Mouse (Mus musculus) ES-E14 (cell line): Measurements from ENCODE around the gene Lonp2. TPM values are rescaled to one million over a fixed set of nuclear protein-coding genes. Genes with fewer than 3 reads are reported as not detected.

Experiments used
- DNase-seq: peaks from one replicate; pipeline ENCODE4 v3.0.0-alpha.2; 2013; ENCODE audit warnings: low read depth, low spot score
- H3K27ac ChIP-seq: 2 replicates; pipeline ENCODE4 v1.5.1; 2012; ENCODE audit warnings: low read depth, mild to moderate bottlenecking, low read length, moderate library complexity, mixed read lengths; ENCODE audit not compliant: poor library complexity, insufficient read depth, severe bottlenecking
- H3K36me3 ChIP-seq: 2 replicates; pipeline ENCODE4 v1.6.1; 2012; ENCODE audit warnings: mild to moderate bottlenecking, low read length, moderate library complexity, mixed read lengths; ENCODE audit not compliant: control insufficient read depth, poor library complexity, insufficient read depth, severe bottlenecking
- H3K4me1 ChIP-seq, 2 experiments: fragments of 150-350 bp in 1 of 2; sonication (generic) in 1 of 2; 2 replicates each; pipeline ENCODE4 v1.6.1; 2012; ENCODE audit warnings: low read length in 2 of 2, mild to moderate bottlenecking in 1 of 2, mixed read lengths in 1 of 2; ENCODE audit not compliant: control insufficient read depth in 2 of 2, insufficient read depth in 2 of 2, poor library complexity in 1 of 2
- H3K4me3 ChIP-seq, 2 experiments: fragments of 150-350 bp in 1 of 2; sonication (generic) in 1 of 2; 2 replicates each; pipeline ENCODE4 v1.5.1; 2012; ENCODE audit warnings: low read length in 2 of 2, low read depth in 1 of 2, mild to moderate bottlenecking in 1 of 2, mixed read lengths in 1 of 2; ENCODE audit not compliant: insufficient read depth in 1 of 2, poor library complexity in 1 of 2, severe bottlenecking in 1 of 2
- H3K9ac ChIP-seq: 2 replicates; pipeline ENCODE4 v1.6.1; 2012; ENCODE audit warnings: low read depth, mild to moderate bottlenecking, low read length, mixed read lengths; ENCODE audit not compliant: poor library complexity, insufficient read depth, severe bottlenecking
- H3K9me3 ChIP-seq: fragments of 150-350 bp; sonication (generic); 2 replicates; pipeline ENCODE4 v1.6.1; 2012; ENCODE audit warnings: low read depth, mild to moderate bottlenecking, low read length; ENCODE audit not compliant: control insufficient read depth, insufficient read depth
- CHD2 ChIP-seq: IDR thresholded peaks from 2 replicates; pipeline ENCODE4 v1.6.1; 2014; ENCODE audit warnings: mild to moderate bottlenecking, low read depth, low read length, inconsistent platforms
- HCFC1 ChIP-seq: IDR thresholded peaks from 2 replicates; pipeline ENCODE4 v1.6.1; 2012; ENCODE audit warnings: low read length, inconsistent platforms, borderline replicate concordance; ENCODE audit not compliant: insufficient read depth
- MAFK ChIP-seq: IDR thresholded peaks from 2 replicates; pipeline ENCODE4 v1.6.1; 2014; ENCODE audit warnings: mild to moderate bottlenecking, low read depth, low read length, inconsistent platforms; ENCODE audit not compliant: insufficient read depth
- ZC3H11A ChIP-seq: IDR thresholded peaks from 2 replicates; pipeline ENCODE4 v1.6.1; 2012; ENCODE audit warnings: low read depth, mild to moderate bottlenecking, inconsistent platforms, low read length, borderline replicate concordance
- ZNF384 ChIP-seq: IDR thresholded peaks from 2 replicates; pipeline ENCODE4 v1.6.1; 2012; ENCODE audit warnings: low read depth, low read length, inconsistent platforms
- in situ Hi-C, 2 experiments: fragments of 600-800 bp; cut with MboI; formaldehyde crosslinking; loops; one replicate each; pipeline ENCODE4 v1.15.1; 2025; ENCODE audit warnings: low sequenced_read_pairs in 2 of 2, inconsistent platforms in 1 of 2; ENCODE audit not compliant: unreplicated experiment in 2 of 2
- total RNA-seq: library from RNA; depleted of rRNA; stranded (reverse); fragments of 300-350 nt; gene quantifications from 2 replicates; pipeline ENCODE4 v1.2.3, GENCODE M21; 2012

Lonp2 gene
- total RNA-seq, 1 experiment = 39.1 TPM

DNA sequence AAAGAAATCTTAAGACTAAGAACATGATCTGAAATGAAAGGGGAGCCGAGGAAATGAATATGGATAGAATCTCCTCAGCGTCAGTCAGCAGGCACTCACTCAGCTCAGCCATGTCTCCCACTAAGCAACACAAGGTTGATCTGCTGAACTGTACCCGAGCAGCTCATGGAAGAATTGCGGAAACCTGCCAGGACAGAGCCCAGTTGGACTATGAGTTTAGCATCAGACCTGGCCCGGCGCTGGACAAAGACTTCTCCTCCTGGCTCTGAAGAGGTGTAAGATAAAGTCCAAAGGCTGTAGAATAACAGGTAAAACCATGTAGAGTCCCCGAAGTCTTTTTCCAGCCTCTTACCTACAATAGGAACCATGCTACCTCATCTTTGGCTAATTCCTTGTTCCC, 26.2 kb upstream of the Lonp2 start:
- H3K4me1 ChIP-seq = no peaks in the 10 kb centered on the region

DNA sequence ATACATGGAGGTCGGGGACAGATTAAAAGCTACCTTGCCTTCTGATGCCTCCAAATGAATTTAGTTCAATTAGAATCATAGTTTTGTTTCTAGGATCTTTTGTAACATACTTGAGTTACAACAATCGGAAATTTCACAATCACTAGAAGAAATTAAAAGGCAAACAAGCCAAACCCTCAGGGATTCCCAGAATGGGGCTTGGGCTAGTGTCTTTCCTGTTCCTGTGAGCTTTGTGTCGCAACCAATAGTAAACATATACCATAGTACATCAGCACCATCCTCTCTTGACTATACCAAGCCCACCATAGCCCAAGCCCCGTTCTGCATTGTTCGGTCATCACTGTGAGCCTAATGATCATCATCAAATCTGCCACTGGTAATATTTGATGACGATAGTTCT, 24.5 kb upstream of the Lonp2 start:
- Histone ChIP-seq H3K4me1 (no peaks in the 10 kb centered on the region), H3K9ac (no peak overlapping the region), H3K36me3 (no peaks in the 10 kb centered on the region), H3K4me3 (no peak overlapping the region), H3K27ac (no peak overlapping the region), H3K9me3 (no peaks in the 10 kb centered on the region)
- in situ Hi-C loops = no loop called here
- no peak for DNase-seq
- TF ChIP-seq ZNF384 = no peak
- TF ChIP-seq CHD2 = no peak
- TF ChIP-seq ZC3H11A = no peak
- no peak for TF ChIP-seq HCFC1
- TF ChIP-seq MAFK = no peak

More for the DNA sequence above, 26.2 kb upstream of the Lonp2 start:
- no peak for DNase-seq
- H3K36me3 ChIP-seq = no peaks in the 10 kb centered on the region
- in situ Hi-C loops = no loop called here
- no peak overlapping the region for H3K4me3 ChIP-seq
- H3K9me3 ChIP-seq = no peaks in the 10 kb centered on the region
- TF ChIP-seq MAFK (no peak), HCFC1 (no peak), ZNF384 (no peak), CHD2 (no peak), ZC3H11A (no peak)
- no peak overlapping the region for H3K9ac ChIP-seq
- no peak overlapping the region for H3K27ac ChIP-seq

DNA sequence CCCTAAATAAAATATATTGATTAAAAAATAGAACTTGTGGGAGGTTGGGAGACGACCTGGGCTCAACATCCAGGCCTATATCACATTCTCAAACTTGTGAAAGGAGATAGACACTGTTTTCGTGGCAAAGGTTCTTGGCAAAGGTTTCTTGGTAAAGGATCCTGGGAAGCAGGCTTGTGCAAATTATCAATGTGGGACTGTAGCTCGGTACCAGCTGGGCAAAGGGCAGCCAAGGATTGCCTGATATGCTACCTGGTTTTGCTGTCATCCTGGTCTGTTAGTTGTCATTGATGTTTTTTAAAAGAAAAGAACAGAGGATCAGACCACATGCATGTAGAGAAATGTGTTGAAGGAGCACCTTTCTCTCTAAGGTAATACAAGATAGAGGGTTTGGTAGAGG, 23.5 kb upstream of the Lonp2 start:
- DNase-seq = no peak
- Histone ChIP-seq H3K4me3 (no peak overlapping the region), H3K27ac (no peak overlapping the region), H3K9ac (no peak overlapping the region), H3K4me1 (no peaks in the 10 kb centered on the region), H3K9me3 (no peaks in the 10 kb centered on the region), H3K36me3 (no peaks in the 10 kb centered on the region)
- TF ChIP-seq ZC3H11A (no peak), ZNF384 (no peak), MAFK (no peak), HCFC1 (no peak), CHD2 (no peak)
- in situ Hi-C loops = loop anchor here in 1 of 2 experiments (25.0 kb wide), 1 partner anchor 312 kb away; no protein-coding TSS in a partner anchor

DNA sequence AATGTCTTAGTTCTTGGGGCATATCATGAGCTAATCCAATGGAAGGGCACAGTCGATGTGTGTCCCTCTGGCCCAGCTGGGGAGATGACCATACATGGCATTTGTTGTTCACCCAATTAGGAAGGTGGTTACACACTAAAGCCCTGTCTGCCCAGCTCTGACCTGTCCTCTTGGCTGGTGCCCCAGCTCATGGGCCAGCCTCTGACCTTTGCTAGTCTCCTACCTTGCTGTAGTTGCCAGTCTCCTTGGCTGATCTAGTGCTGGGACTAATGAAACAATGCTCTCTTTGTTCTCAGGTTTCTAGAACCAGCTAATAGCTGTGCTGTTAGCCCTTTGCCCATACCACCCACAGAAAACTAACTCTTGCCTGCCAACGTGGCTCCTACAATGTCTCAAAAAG, 20.7 kb upstream of the Lonp2 start:
- H3K36me3 ChIP-seq = no peaks in the 10 kb centered on the region
- in situ Hi-C loops = loop anchor here in 1 of 2 experiments (25.0 kb wide), 1 partner anchor 309 kb away; no protein-coding TSS in a partner anchor
- DNase-seq = no peak

DNA sequence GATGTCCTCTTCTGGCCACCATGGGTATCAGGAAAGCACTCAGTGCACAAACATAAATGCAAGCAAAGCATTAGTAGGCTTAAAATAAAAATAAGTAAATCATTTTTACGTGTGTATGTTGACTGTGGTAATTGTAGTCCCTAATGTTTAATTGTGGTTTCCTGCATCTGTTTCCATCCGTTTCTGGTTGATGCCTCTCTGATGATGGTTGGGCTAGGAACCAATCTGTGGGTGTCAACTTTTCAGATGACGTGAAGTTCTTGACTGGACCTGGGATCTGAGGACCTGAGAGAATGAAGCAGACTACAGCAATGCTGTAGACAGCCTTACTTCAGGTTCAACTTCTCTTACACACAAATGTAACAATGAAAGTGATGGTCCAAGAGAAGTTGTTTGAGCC, 19.2 kb upstream of the Lonp2 start:
- H3K9ac ChIP-seq = no peak overlapping the region
- in situ Hi-C loops = loop anchor here in 1 of 2 experiments (25.0 kb wide), 1 partner anchor 308 kb away; no protein-coding TSS in a partner anchor
- no peaks in the 10 kb centered on the region for H3K4me1 ChIP-seq
- H3K9me3 ChIP-seq = no peaks in the 10 kb centered on the region
- no peak overlapping the region for H3K27ac ChIP-seq
- no peaks in the 10 kb centered on the region for H3K36me3 ChIP-seq
- no peak overlapping the region for H3K4me3 ChIP-seq
- no peak for TF ChIP-seq ZNF384
- no peak for TF ChIP-seq MAFK
- no peak for TF ChIP-seq HCFC1
- TF ChIP-seq ZC3H11A = no peak
- TF ChIP-seq CHD2 = no peak
- no peak for DNase-seq

More for the DNA sequence above, 20.7 kb upstream of the Lonp2 start:
- Histone ChIP-seq H3K4me1 (no peaks in the 10 kb centered on the region), H3K4me3 (no peak overlapping the region), H3K9ac (no peak overlapping the region), H3K9me3 (no peaks in the 10 kb centered on the region), H3K27ac (no peak overlapping the region)
- no peak for TF ChIP-seq CHD2
- TF ChIP-seq ZNF384 = no peak
